Mouse (Mus musculus): Measurements from ENCODE around the gene Ndufs7.

Gene Ndufs7

GRCm38 (mm10) chr10:80262169-80262568 lies 13.2 kb downstream of the Ndufs7 start:
- in situ Hi-C loops (cut with MboI, MseI) = no loop called here

GRCm38 (mm10) chr10:80262776-80263365 lies 13.9 kb downstream of the Ndufs7 start:
- in situ Hi-C loops (cut with MboI, MseI) = no loop called here

GRCm38 (mm10) chr10:80264341-80265148 lies 15.6 kb downstream of the Ndufs7 start:
- in situ Hi-C loops (cut with MboI, MseI) = no loop called here

- in situ Hi-C loops (cut with MboI, MseI) = no loop called here
Observed at GRCm38 (mm10) chr10:80265149-80265486, 16.2 kb downstream of the Ndufs7 start.

- in situ Hi-C loops (cut with MboI, MseI) = no loop called here
Observed at GRCm38 (mm10) chr10:80270099-80270498, 21.2 kb downstream of the Ndufs7 start.

- in situ Hi-C loops (cut with MboI, MseI) = no loop called here
Observed at GRCm38 (mm10) chr10:80270734-80271181, 21.8 kb downstream of the Ndufs7 start.

- in situ Hi-C loops (cut with MboI, MseI) = no loop called here
Observed at GRCm38 (mm10) chr10:80271186-80271843, 22.4 kb downstream of the Ndufs7 start.

- in situ Hi-C loops (cut with MboI, MseI) = no loop called here
Observed at GRCm38 (mm10) chr10:80271870-80272585, 23.1 kb downstream of the Ndufs7 start.

GRCm38 (mm10) chr10:80273847-80274246 lies 24.9 kb downstream of the Ndufs7 start:
- in situ Hi-C loops (cut with MboI, MseI) = no loop called here

- in situ Hi-C loops (cut with MboI, MseI) = no loop called here
Observed at GRCm38 (mm10) chr10:80276238-80276637, 27.3 kb downstream of the Ndufs7 start.

GRCm38 (mm10) chr10:80278390-80278789 lies 29.5 kb downstream of the Ndufs7 start:
- in situ Hi-C loops (cut with MboI, MseI) = no loop called here

GRCm38 (mm10) chr10:80279273-80279672 lies 30.4 kb downstream of the Ndufs7 start:
- in situ Hi-C loops (cut with MboI, MseI) = no loop called here

GRCm38 (mm10) chr10:80281304-80281703 lies 32.4 kb downstream of the Ndufs7 start:
- in situ Hi-C loops (cut with MboI, MseI) = no loop called here

- in situ Hi-C loops (cut with MboI, MseI) = no loop called here
Observed at GRCm38 (mm10) chr10:80281921-80282371, 33.0 kb downstream of the Ndufs7 start.

GRCm38 (mm10) chr10:80282481-80283441 lies 33.8 kb downstream of the Ndufs7 start:
- in situ Hi-C loops (cut with MboI, MseI) = no loop called here

GRCm38 (mm10) chr10:80285222-80286070 lies 36.5 kb downstream of the Ndufs7 start:
- in situ Hi-C loops (cut with MboI, MseI) = no loop called here

- in situ Hi-C loops (cut with MboI, MseI) = no loop called here
Observed at GRCm38 (mm10) chr10:80288097-80288496, 39.2 kb downstream of the Ndufs7 start.

GRCm38 (mm10) chr10:80288657-80289056 lies 39.7 kb downstream of the Ndufs7 start:
- in situ Hi-C loops (cut with MboI, MseI) = no loop called here

- in situ Hi-C loops (cut with MboI, MseI) = no loop called here
Observed at GRCm38 (mm10) chr10:80292251-80293146, 43.6 kb downstream of the Ndufs7 start, which contains the start of gene Rps15. TSS of gene Rps15 (plus strand) at chr10:80292453.
